Mouse (Mus musculus) midbrain, embryonic 14.5 days (tissue): ENCODE measurements around the gene Olfr1274-ps. TPM values are rescaled to one million over a fixed set of nuclear protein-coding genes. Genes with fewer than 3 reads are reported as not detected.
"Not testable (repeated sequence)": the region's sequence is repeated elsewhere in the genome, so short reads cannot be mapped to it uniquely, and the experiment has no call there.

Experiments
- ATAC-seq: fragments of 200-750 bp; cut with Nextera tagmentation; 2 replicates; pipeline ENCODE4 v1.8.0; 2017; ENCODE audit warnings: moderate number of reproducible peaks, moderate library complexity; ENCODE audit not compliant: low FRiP score, low TSS enrichment
- DNase-seq: peaks from one replicate; pipeline ENCODE4 v3.0.0-alpha.2; 2015
- H3K27ac ChIP-seq: fragments of 300-500 bp; sonication (generic); replicated peaks from 2 replicates; pipeline ENCODE4 v1.5.1; 2014; ENCODE audit warnings: mild to moderate bottlenecking, low read depth, low read length, moderate library complexity
- H3K27me3 ChIP-seq: fragments of 300-500 bp; sonication (generic); 2 replicates; pipeline ENCODE4 v1.6.1; 2014; ENCODE audit warnings: low read length, control low read depth, mixed read lengths; ENCODE audit not compliant: control insufficient read depth, insufficient read depth
- H3K36me3 ChIP-seq: fragments of 300-500 bp; sonication (generic); 2 replicates; pipeline ENCODE4 v1.6.1; 2014; ENCODE audit warnings: low read length, control low read depth; ENCODE audit not compliant: control insufficient read depth, insufficient read depth
- H3K4me1 ChIP-seq: fragments of 300-500 bp; sonication (generic); 2 replicates; pipeline ENCODE4 v1.6.1; 2014; ENCODE audit warnings: mild to moderate bottlenecking, antibody characterized with exemption, low read length, control low read depth; ENCODE audit not compliant: control insufficient read depth, insufficient read depth
- H3K4me2 ChIP-seq: fragments of 300-500 bp; sonication (generic); 2 replicates; pipeline ENCODE4 v1.6.1; 2014; ENCODE audit warnings: mild to moderate bottlenecking, low read length, moderate library complexity
- H3K4me3 ChIP-seq: fragments of 300-500 bp; sonication (generic); replicated peaks from 2 replicates; pipeline ENCODE4 v1.5.1; 2014; ENCODE audit warnings: low read depth, low read length
- H3K9ac ChIP-seq: fragments of 300-500 bp; sonication (generic); replicated peaks from 2 replicates; pipeline ENCODE4 v1.6.1; 2014; ENCODE audit warnings: mild to moderate bottlenecking, low read length, moderate library complexity
- H3K9me3 ChIP-seq: fragments of 300-500 bp; sonication (generic); 2 replicates; pipeline ENCODE4 v1.6.1; 2016; ENCODE audit warnings: low read length, control low read depth, mixed read lengths; ENCODE audit not compliant: control insufficient read depth
- WGBS: fragments of 180-500 bp; shearing (Covaris S2); extraction: QIAGEN DNeasy Blood & Tissue Kit; methylation state at CpG from one replicate; pipeline ENCODE4 v1.1.7; 2014; 5-methylcytosine and 5-hydroxymethylcytosine counted together
- polyA plus RNA-seq: library from polyadenylated mRNA; unstranded; fragments of >200 nt; fragmentation: Nextera tagmentation; extraction: Ambion mirVana; gene quantifications from 2 replicates; pipeline ENCODE4 v1.2.1, GENCODE M21; 2014

Gene Olfr1274-ps
- polyA plus RNA-seq, 1 experiment from 2014 or later: not detected

- no CpG with 5 or more reads among the region's 11 CpGs for WGBS
- not testable (repeated sequence) for H3K4me1 ChIP-seq, H3K27me3 ChIP-seq, H3K9me3 ChIP-seq, H3K4me3 ChIP-seq, H3K4me2 ChIP-seq, H3K27ac ChIP-seq, H3K36me3 ChIP-seq, H3K9ac ChIP-seq, DNase-seq, ATAC-seq
Observed at GRCm38 (mm10) chr2:90428988-90429717, 30.7 kb downstream of the Olfr1274-ps start.

- no CpG with 5 or more reads among the region's 4 CpGs for WGBS
Observed at GRCm38 (mm10) chr2:90429782-90430181, 31.3 kb downstream of the Olfr1274-ps start.

GRCm38 (mm10) chr2:90437453-90437852, 39.0 kb downstream of the Olfr1274-ps start:
- WGBS: 88% methylated on average over 1 of the region's 5 CpGs
- not testable (repeated sequence) for H3K9ac ChIP-seq, ATAC-seq, H3K4me2 ChIP-seq, H3K27ac ChIP-seq, H3K9me3 ChIP-seq, H3K27me3 ChIP-seq, DNase-seq, H3K4me1 ChIP-seq, H3K36me3 ChIP-seq, H3K4me3 ChIP-seq

More at GRCm38 (mm10) chr2:90429782-90430181, 31.3 kb downstream of the Olfr1274-ps start:
- not testable (repeated sequence) for H3K4me1 ChIP-seq, DNase-seq, H3K36me3 ChIP-seq, H3K27me3 ChIP-seq, H3K4me3 ChIP-seq, H3K4me2 ChIP-seq, H3K9me3 ChIP-seq, H3K27ac ChIP-seq, H3K9ac ChIP-seq
- peak; percentile 46; the same call in 1 of the 2 replicates for ATAC-seq

- not testable (repeated sequence) for H3K27me3 ChIP-seq, ATAC-seq, H3K4me2 ChIP-seq, H3K27ac ChIP-seq, H3K9ac ChIP-seq, H3K36me3 ChIP-seq, DNase-seq, H3K4me3 ChIP-seq, H3K9me3 ChIP-seq, H3K4me1 ChIP-seq
Observed at GRCm38 (mm10) chr2:90440169-90440568, 41.7 kb downstream of the Olfr1274-ps start.

GRCm38 (mm10) chr2:90441811-90442210, 43.3 kb downstream of the Olfr1274-ps start:
- H3K4me2 ChIP-seq, H3K27ac ChIP-seq, DNase-seq, H3K27me3 ChIP-seq, H3K4me3 ChIP-seq, H3K9me3 ChIP-seq, H3K36me3 ChIP-seq, H3K9ac ChIP-seq, ATAC-seq, H3K4me1 ChIP-seq: not testable (repeated sequence)
- WGBS: 58% methylated on average over 4 of the region's 4 CpGs

- Histone ChIP-seq H3K4me1 (no peaks in the 10 kb centered on the region), H3K9me3 (no peaks in the 10 kb centered on the region), H3K4me3 (no peak overlapping the region), H3K9ac (no peak overlapping the region), H3K27me3 (no peaks in the 10 kb centered on the region), H3K36me3 (no peaks in the 10 kb centered on the region; the same call in 1 of the 2 replicates), H3K27ac (no peak overlapping the region), H3K4me2 (no peak overlapping the region)
- WGBS: 85% methylated on average over 5 of the region's 5 CpGs
- ATAC-seq: no peak
- DNase-seq: no peak
Observed at GRCm38 (mm10) chr2:90443811-90444210, 45.3 kb downstream of the Olfr1274-ps start.

GRCm38 (mm10) chr2:90448967-90449740, 50.7 kb downstream of the Olfr1274-ps start:
- Histone ChIP-seq H3K4me2 (no peak overlapping the region), H3K4me3 (no peak overlapping the region), H3K27ac (no peak overlapping the region), H3K36me3 (peaks cover 18% of the 10 kb centered on the region), H3K9me3 (no peaks in the 10 kb centered on the region), H3K27me3 (no peaks in the 10 kb centered on the region), H3K9ac (no peak overlapping the region), H3K4me1 (no peaks in the 10 kb centered on the region)
- WGBS: 88% methylated on average over 15 of the region's 15 CpGs
- DNase-seq (no peak), ATAC-seq (no peak)

GRCm38 (mm10) chr2:90452380-90452779, 53.9 kb downstream of the Olfr1274-ps start:
- H3K27ac ChIP-seq: no peak overlapping the region
- H3K9ac ChIP-seq: no peak overlapping the region
- ATAC-seq (no peak), DNase-seq (no peak)
- 83% methylated on average over 3 of the region's 3 CpGs for WGBS
- H3K36me3 ChIP-seq: peaks cover 27% of the 10 kb centered on the region
- H3K4me3 ChIP-seq: no peak overlapping the region
- H3K4me2 ChIP-seq: no peak overlapping the region
- no peaks in the 10 kb centered on the region for H3K4me1 ChIP-seq
- no peaks in the 10 kb centered on the region for H3K9me3 ChIP-seq
- H3K27me3 ChIP-seq: no peaks in the 10 kb centered on the region
